Mouse (Mus musculus) CH12.LX (cell line): ENCODE results near the gene Mllt3.

Experiments used
- CTCF ChIP-seq, 2 experiments: IDR thresholded peaks in 1 of 2; conservative IDR thresholded peaks in 1 of 2; 2 replicates each; pipeline ENCODE4 v1.5.1; 2011 to 2012; ENCODE audit warnings: low read depth in 2 of 2, low read length in 2 of 2, improper control_type of control experiment in 1 of 2, inconsistent platforms in 1 of 2, mild to moderate bottlenecking in 1 of 2, moderate library complexity in 1 of 2
- MEF2A ChIP-seq: IDR thresholded peaks from 2 replicates; pipeline ENCODE4 v1.6.1; 2014; ENCODE audit warnings: low read depth, mild to moderate bottlenecking, inconsistent platforms, low read length, improper control_type of control experiment, borderline replicate concordance
- MXI1 ChIP-seq: IDR thresholded peaks from 2 replicates; pipeline ENCODE4 v1.6.1; 2011; ENCODE audit warnings: mild to moderate bottlenecking, low read depth, low read length, improper control_type of control experiment
- NELFE ChIP-seq: IDR thresholded peaks from 2 replicates; pipeline ENCODE4 v1.6.1; 2011; ENCODE audit warnings: low read depth, low read length, improper control_type of control experiment
- POLR2A ChIP-seq: IDR thresholded peaks from 2 replicates; pipeline ENCODE4 v1.6.1; 2011; ENCODE audit warnings: low read depth, mild to moderate bottlenecking, improper control_type of control experiment, low read length
- ZNF384 ChIP-seq: IDR thresholded peaks from 2 replicates; pipeline ENCODE4 v1.6.1; 2012; ENCODE audit warnings: low read depth, low read length, improper control_type of control experiment, inconsistent platforms

DNA sequence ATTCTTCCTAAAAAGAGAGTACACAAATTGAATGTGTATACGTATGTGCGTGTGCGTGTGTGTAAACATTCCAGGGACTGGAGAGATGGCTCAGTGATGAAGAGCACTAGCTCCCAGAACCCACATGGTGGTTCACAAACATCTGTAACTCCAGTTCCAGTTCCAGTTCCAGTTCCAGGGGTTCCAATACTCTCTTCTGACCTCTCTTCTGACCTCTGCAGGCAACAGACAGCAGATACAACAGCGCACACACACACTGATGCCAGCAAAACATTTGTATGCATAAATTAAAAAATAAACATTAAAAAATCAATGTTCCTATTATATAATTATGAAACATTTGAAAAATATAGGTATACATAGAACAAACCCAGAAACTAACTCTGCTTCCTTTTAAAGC is 258.6 kb downstream of the Mllt3 start:
- no peak for TF ChIP-seq CTCF (conservative IDR thresholded peaks at IDR 0.05 in 1 of 2, IDR thresholded peaks at IDR 0.05 in 1 of 2; ENCODE audit: low read depth in 2 of 2, low read length in 2 of 2)
- TF ChIP-seq POLR2A = no peak
- TF ChIP-seq MXI1 = no peak
- TF ChIP-seq ZNF384 = no peak
- TF ChIP-seq NELFE = no peak
- TF ChIP-seq MEF2A = no peak
